Mouse (Mus musculus) midbrain, embryonic 12.5 days (tissue): ENCODE results near the gene Fgg. TPM values are rescaled to one million over a fixed set of nuclear protein-coding genes. Genes with fewer than 3 reads are reported as not detected.

Experiments used
- ATAC-seq: fragments of 200-750 bp; cut with Nextera tagmentation; 2 replicates; pipeline ENCODE4 v1.8.0; 2017; ENCODE audit warnings: low read depth, moderate TSS enrichment, moderate library complexity; ENCODE audit not compliant: low FRiP score
- H3K27ac ChIP-seq: fragments of 300-500 bp; sonication (generic); replicated peaks from 2 replicates; pipeline ENCODE4 v1.5.1; 2016; ENCODE audit warnings: mild to moderate bottlenecking
- H3K27me3 ChIP-seq: fragments of 300-500 bp; sonication (generic); 2 replicates; pipeline ENCODE4 v1.6.1; 2016; ENCODE audit warnings: mild to moderate bottlenecking
- H3K36me3 ChIP-seq: fragments of 300-500 bp; sonication (generic); 2 replicates; pipeline ENCODE4 v1.6.1; 2016
- H3K4me1 ChIP-seq: fragments of 300-500 bp; sonication (generic); 2 replicates; pipeline ENCODE4 v1.6.1; 2016
- H3K4me2 ChIP-seq: fragments of 300-500 bp; sonication (generic); replicated peaks from 2 replicates; pipeline ENCODE4 v1.6.1; 2016; ENCODE audit warnings: mild to moderate bottlenecking, moderate library complexity
- H3K4me3 ChIP-seq: fragments of 300-500 bp; sonication (generic); 2 replicates; pipeline ENCODE4 v1.5.1; 2016; ENCODE audit warnings: mild to moderate bottlenecking
- H3K9ac ChIP-seq: fragments of 300-500 bp; sonication (generic); replicated peaks from 2 replicates; pipeline ENCODE4 v1.6.1; 2016; ENCODE audit warnings: mild to moderate bottlenecking, moderate library complexity
- H3K9me3 ChIP-seq: fragments of 300-500 bp; sonication (generic); 2 replicates; pipeline ENCODE4 v1.6.1; 2016; ENCODE audit warnings: mild to moderate bottlenecking
- WGBS: fragments of 180-500 bp; shearing (Covaris S2); methylation state at CpG from one replicate; pipeline ENCODE4 v1.1.7; 2016; 5-methylcytosine and 5-hydroxymethylcytosine counted together
- polyA plus RNA-seq: library from polyadenylated mRNA; unstranded; fragments of >200 nt; fragmentation: Nextera tagmentation; extraction: Ambion mirVana; gene quantifications from 2 replicates; pipeline ENCODE4 v1.2.1, GENCODE M21; 2016

Fgg gene
- polyA plus RNA-seq, 1 experiment from 2014 or later, result not detected

- Histone ChIP-seq H3K36me3 (no peaks in the 10 kb centered on the region), H3K27me3 (no peaks in the 10 kb centered on the region), H3K4me2 (no peak overlapping the region), H3K9ac (no peak overlapping the region), H3K27ac (no peak overlapping the region), H3K9me3 (no peaks in the 10 kb centered on the region), H3K4me3 (no peak overlapping the region), H3K4me1 (no peaks in the 10 kb centered on the region)
- ATAC-seq, result no peak
- 93% methylated on average over 7 of the region's 7 CpGs for WGBS
Observed at GRCm38 (mm10) chr3:83004801-83005200, 2.7 kb upstream of the Fgg start.

GRCm38 (mm10) chr3:83010291-83010690 lies 2.8 kb downstream of the Fgg start:
- no peak overlapping the region for H3K4me3 ChIP-seq
- H3K9me3 ChIP-seq, result no peaks in the 10 kb centered on the region
- no peak for ATAC-seq
- 83% methylated on average over 11 of the region's 11 CpGs for WGBS
- H3K27ac ChIP-seq, result no peak overlapping the region
- no peaks in the 10 kb centered on the region for H3K4me1 ChIP-seq
- H3K4me2 ChIP-seq, result no peak overlapping the region
- no peaks in the 10 kb centered on the region for H3K36me3 ChIP-seq
- H3K9ac ChIP-seq, result no peak overlapping the region
- H3K27me3 ChIP-seq, result no peaks in the 10 kb centered on the region

- Histone ChIP-seq H3K4me3 (no peak overlapping the region), H3K4me2 (no peak overlapping the region), H3K9me3 (no peaks in the 10 kb centered on the region), H3K4me1 (no peaks in the 10 kb centered on the region), H3K27me3 (no peaks in the 10 kb centered on the region), H3K27ac (no peak overlapping the region), H3K36me3 (no peaks in the 10 kb centered on the region), H3K9ac (no peak overlapping the region)
- no peak for ATAC-seq
- WGBS, result 87% methylated on average over 4 of the region's 4 CpGs
Observed at GRCm38 (mm10) chr3:83011136-83011535, 3.6 kb downstream of the Fgg start.

GRCm38 (mm10) chr3:83011565-83011964 lies 4.0 kb downstream of the Fgg start:
- Histone ChIP-seq H3K4me2 (no peak overlapping the region), H3K9ac (no peak overlapping the region), H3K9me3 (no peaks in the 10 kb centered on the region), H3K4me3 (no peak overlapping the region), H3K27me3 (no peaks in the 10 kb centered on the region), H3K27ac (no peak overlapping the region), H3K4me1 (no peaks in the 10 kb centered on the region), H3K36me3 (no peaks in the 10 kb centered on the region)
- no peak for ATAC-seq
- 73% methylated on average over 4 of the region's 4 CpGs for WGBS

- ATAC-seq, result no peak
Observed at GRCm38 (mm10) chr3:83012636-83013035, 5.1 kb downstream of the Fgg start.

GRCm38 (mm10) chr3:83013951-83014350 lies 6.4 kb downstream of the Fgg start:
- no peak overlapping the region for H3K27ac ChIP-seq
- no peak for ATAC-seq
- no peak overlapping the region for H3K9ac ChIP-seq
- no peaks in the 10 kb centered on the region for H3K27me3 ChIP-seq
- no peak overlapping the region for H3K4me2 ChIP-seq
- H3K4me3 ChIP-seq, result no peak overlapping the region
- 90% methylated on average over 10 of the region's 10 CpGs for WGBS
- no peaks in the 10 kb centered on the region for H3K4me1 ChIP-seq
- H3K36me3 ChIP-seq, result no peaks in the 10 kb centered on the region
- no peaks in the 10 kb centered on the region for H3K9me3 ChIP-seq

More at GRCm38 (mm10) chr3:83012636-83013035, 5.1 kb downstream of the Fgg start:
- no peak overlapping the region for H3K4me3 ChIP-seq
- H3K9ac ChIP-seq, result no peak overlapping the region
- H3K27ac ChIP-seq, result no peak overlapping the region
- WGBS, result 94% methylated on average over 19 of the region's 19 CpGs
- no peaks in the 10 kb centered on the region for H3K27me3 ChIP-seq
- H3K9me3 ChIP-seq, result no peaks in the 10 kb centered on the region
- no peak overlapping the region for H3K4me2 ChIP-seq
- H3K36me3 ChIP-seq, result no peaks in the 10 kb centered on the region
- no peaks in the 10 kb centered on the region for H3K4me1 ChIP-seq

GRCm38 (mm10) chr3:83016236-83016635 lies 8.7 kb downstream of the Fgg start:
- Histone ChIP-seq H3K27ac (no peak overlapping the region), H3K27me3 (no peaks in the 10 kb centered on the region), H3K36me3 (no peaks in the 10 kb centered on the region), H3K9ac (no peak overlapping the region), H3K4me1 (no peaks in the 10 kb centered on the region), H3K4me2 (no peak overlapping the region), H3K9me3 (no peaks in the 10 kb centered on the region), H3K4me3 (no peak overlapping the region)
- WGBS, result 79% methylated on average over 1 of the region's 1 CpGs
- no peak for ATAC-seq

GRCm38 (mm10) chr3:83020387-83020786 lies 12.9 kb downstream of the Fgg start:
- Histone ChIP-seq H3K36me3 (no peaks in the 10 kb centered on the region), H3K4me3 (no peak overlapping the region), H3K9me3 (no peaks in the 10 kb centered on the region), H3K4me2 (no peak overlapping the region), H3K27me3 (no peaks in the 10 kb centered on the region), H3K27ac (no peak overlapping the region), H3K4me1 (no peaks in the 10 kb centered on the region), H3K9ac (no peak overlapping the region)
- ATAC-seq, result no peak
- 84% methylated on average over 2 of the region's 2 CpGs for WGBS

GRCm38 (mm10) chr3:83021176-83021575 lies 13.7 kb downstream of the Fgg start:
- no peak for ATAC-seq
- no peaks in the 10 kb centered on the region for H3K27me3 ChIP-seq
- H3K4me3 ChIP-seq, result no peak overlapping the region
- no peak overlapping the region for H3K4me2 ChIP-seq
- no peak overlapping the region for H3K9ac ChIP-seq
- 92% methylated on average over 5 of the region's 5 CpGs for WGBS
- no peaks in the 10 kb centered on the region for H3K9me3 ChIP-seq
- no peaks in the 10 kb centered on the region for H3K36me3 ChIP-seq
- no peak overlapping the region for H3K27ac ChIP-seq
- no peaks in the 10 kb centered on the region for H3K4me1 ChIP-seq

- no peak for ATAC-seq
- Histone ChIP-seq H3K4me1 (no peaks in the 10 kb centered on the region), H3K27me3 (no peaks in the 10 kb centered on the region), H3K36me3 (no peaks in the 10 kb centered on the region), H3K4me2 (no peak overlapping the region), H3K27ac (no peak overlapping the region), H3K9me3 (no peaks in the 10 kb centered on the region), H3K4me3 (no peak overlapping the region), H3K9ac (no peak overlapping the region)
- WGBS, result 66% methylated on average over 6 of the region's 6 CpGs
Observed at GRCm38 (mm10) chr3:83025036-83025435, 17.5 kb downstream of the Fgg start.

GRCm38 (mm10) chr3:83025475-83026301 lies 18.2 kb downstream of the Fgg start, which contains the start of gene Fga:
Gene Fga, plus strand, starts transcription at chr3:83026076.
- H3K9me3 ChIP-seq, result no peaks in the 10 kb centered on the region
- no peaks in the 10 kb centered on the region for H3K36me3 ChIP-seq
- H3K4me1 ChIP-seq, result no peaks in the 10 kb centered on the region
- no peaks in the 10 kb centered on the region for H3K27me3 ChIP-seq
- H3K9ac ChIP-seq, result no peak within 1 kb of the TSS
- WGBS, result 81% methylated on average over 9 of the region's 9 CpGs
- H3K27ac ChIP-seq, result no peak within 1 kb of the TSS
- no peak for ATAC-seq
- H3K4me3 ChIP-seq, result no peak within 1 kb of the TSS
- H3K4me2 ChIP-seq, result no peak within 1 kb of the TSS

GRCm38 (mm10) chr3:83027546-83028251 lies 20.2 kb downstream of the Fgg start:
- Histone ChIP-seq H3K9ac (no peak overlapping the region), H3K36me3 (no peaks in the 10 kb centered on the region), H3K4me1 (no peaks in the 10 kb centered on the region), H3K9me3 (no peaks in the 10 kb centered on the region), H3K4me2 (no peak overlapping the region), H3K27me3 (no peaks in the 10 kb centered on the region), H3K27ac (no peak overlapping the region), H3K4me3 (no peak overlapping the region)
- ATAC-seq, result no peak
- 91% methylated on average over 9 of the region's 9 CpGs for WGBS
